Mouse (Mus musculus): ENCODE measurements around the gene Olfr789. TPM values are rescaled to one million over a fixed set of nuclear protein-coding genes. Genes with fewer than 3 reads are reported as not detected.

Gene Olfr789
- not detected for polyA plus RNA-seq (2014; fragmentation: Illumina TruSeq; extraction: RNeasy Lipid Tissue Mini Kit (QIAGEN cat#74804); ENCODE audit: low read depth, low replicate concordance)

GRCm38 (mm10) chr10:129484452-129484851 lies at the start of gene Olfr789:
TSS of gene Olfr789 (plus strand) at chr10:129484752.

GRCm38 (mm10) chr10:129461562-129461961 lies 23.0 kb upstream of the Olfr789 start, which contains the start of gene Olfr787:
TSS of gene Olfr787 (plus strand) at chr10:129461862.

GRCm38 (mm10) chr10:129470698-129471097 lies 13.9 kb upstream of the Olfr789 start, which contains the start of gene Olfr788:
TSS of gene Olfr788 (plus strand) at chr10:129470998.

GRCm38 (mm10) chr10:129498192-129498591 lies 13.6 kb downstream of the Olfr789 start, which contains the start of gene Olfr790:
TSS of gene Olfr790 (plus strand) at chr10:129498492.

GRCm38 (mm10) chr10:129521492-129521891 lies 36.9 kb downstream of the Olfr789 start, which contains the start of gene Olfr791:
TSS of gene Olfr791 (plus strand) at chr10:129521792.

GRCm38 (mm10) chr10:129538862-129539261 lies 54.3 kb downstream of the Olfr789 start, which contains the start of gene Olfr792:
TSS of gene Olfr792 (plus strand) at chr10:129539162.

Other genes starting within 250 kb of the Olfr789 start
- gene Olfr774, start 248.5 kb upstream of the Olfr789 start, polyA plus RNA-seq (2014; fragmentation: Illumina TruSeq; extraction: RNeasy Lipid Tissue Mini Kit (QIAGEN cat#74804); ENCODE audit: low read depth, low replicate concordance), result not detected
- gene Olfr775, start 236.3 kb upstream of the Olfr789 start, polyA plus RNA-seq (2014; fragmentation: Illumina TruSeq; extraction: RNeasy Lipid Tissue Mini Kit (QIAGEN cat#74804); ENCODE audit: low read depth, low replicate concordance), result not detected
- not detected for gene Olfr776, start 225.6 kb upstream of the Olfr789 start, polyA plus RNA-seq (2014; fragmentation: Illumina TruSeq; extraction: RNeasy Lipid Tissue Mini Kit (QIAGEN cat#74804); ENCODE audit: low read depth, low replicate concordance)
- gene Olfr777, start 213.3 kb upstream of the Olfr789 start, polyA plus RNA-seq (2014; fragmentation: Illumina TruSeq; extraction: RNeasy Lipid Tissue Mini Kit (QIAGEN cat#74804); ENCODE audit: low read depth, low replicate concordance), result not detected
- not detected for gene Olfr780, start 166.6 kb upstream of the Olfr789 start, polyA plus RNA-seq (2014; fragmentation: Illumina TruSeq; extraction: RNeasy Lipid Tissue Mini Kit (QIAGEN cat#74804); ENCODE audit: low read depth, low replicate concordance)
- gene Olfr781, start 155.9 kb upstream of the Olfr789 start, polyA plus RNA-seq (2014; fragmentation: Illumina TruSeq; extraction: RNeasy Lipid Tissue Mini Kit (QIAGEN cat#74804); ENCODE audit: low read depth, low replicate concordance), result not detected
- not detected for gene Olfr782, start 135.9 kb upstream of the Olfr789 start, polyA plus RNA-seq (2014; fragmentation: Illumina TruSeq; extraction: RNeasy Lipid Tissue Mini Kit (QIAGEN cat#74804); ENCODE audit: low read depth, low replicate concordance)
- gene Olfr784, start 100.7 kb upstream of the Olfr789 start, polyA plus RNA-seq (2014; fragmentation: Illumina TruSeq; extraction: RNeasy Lipid Tissue Mini Kit (QIAGEN cat#74804); ENCODE audit: low read depth, low replicate concordance), result not detected
- not detected for gene Olfr785, start 79.3 kb upstream of the Olfr789 start, polyA plus RNA-seq (2014; fragmentation: Illumina TruSeq; extraction: RNeasy Lipid Tissue Mini Kit (QIAGEN cat#74804); ENCODE audit: low read depth, low replicate concordance)
- not detected for gene Olfr786, start 57.4 kb upstream of the Olfr789 start, polyA plus RNA-seq (2014; fragmentation: Illumina TruSeq; extraction: RNeasy Lipid Tissue Mini Kit (QIAGEN cat#74804); ENCODE audit: low read depth, low replicate concordance)
- not detected for gene Olfr787, start 22.9 kb upstream of the Olfr789 start, polyA plus RNA-seq (2014; fragmentation: Illumina TruSeq; extraction: RNeasy Lipid Tissue Mini Kit (QIAGEN cat#74804); ENCODE audit: low read depth, low replicate concordance)
- gene Olfr788, start 13.8 kb upstream of the Olfr789 start, polyA plus RNA-seq (2014; fragmentation: Illumina TruSeq; extraction: RNeasy Lipid Tissue Mini Kit (QIAGEN cat#74804); ENCODE audit: low read depth, low replicate concordance), result not detected
- not detected for gene Olfr790, start 13.7 kb downstream of the Olfr789 start, polyA plus RNA-seq (2014; fragmentation: Illumina TruSeq; extraction: RNeasy Lipid Tissue Mini Kit (QIAGEN cat#74804); ENCODE audit: low read depth, low replicate concordance)
- not detected for gene Olfr791, start 37.0 kb downstream of the Olfr789 start, polyA plus RNA-seq (2014; fragmentation: Illumina TruSeq; extraction: RNeasy Lipid Tissue Mini Kit (QIAGEN cat#74804); ENCODE audit: low read depth, low replicate concordance)
- gene Olfr792, start 54.4 kb downstream of the Olfr789 start, polyA plus RNA-seq (2014; fragmentation: Illumina TruSeq; extraction: RNeasy Lipid Tissue Mini Kit (QIAGEN cat#74804); ENCODE audit: low read depth, low replicate concordance), result not detected
- gene Olfr794, start 82.9 kb downstream of the Olfr789 start, polyA plus RNA-seq (2014; fragmentation: Illumina TruSeq; extraction: RNeasy Lipid Tissue Mini Kit (QIAGEN cat#74804); ENCODE audit: low read depth, low replicate concordance), result not detected
- not detected for gene Olfr796, start 127.8 kb downstream of the Olfr789 start, polyA plus RNA-seq (2014; fragmentation: Illumina TruSeq; extraction: RNeasy Lipid Tissue Mini Kit (QIAGEN cat#74804); ENCODE audit: low read depth, low replicate concordance)
- not detected for gene Olfr798, start 143.2 kb downstream of the Olfr789 start, polyA plus RNA-seq (2014; fragmentation: Illumina TruSeq; extraction: RNeasy Lipid Tissue Mini Kit (QIAGEN cat#74804); ENCODE audit: low read depth, low replicate concordance)
- not detected for gene Olfr799, start 152.7 kb downstream of the Olfr789 start, polyA plus RNA-seq (2014; fragmentation: Illumina TruSeq; extraction: RNeasy Lipid Tissue Mini Kit (QIAGEN cat#74804); ENCODE audit: low read depth, low replicate concordance)
- gene Olfr800, start 172.9 kb downstream of the Olfr789 start, polyA plus RNA-seq (2014; fragmentation: Illumina TruSeq; extraction: RNeasy Lipid Tissue Mini Kit (QIAGEN cat#74804); ENCODE audit: low read depth, low replicate concordance), result not detected
- gene Olfr801, start 189.1 kb downstream of the Olfr789 start, polyA plus RNA-seq (2014; fragmentation: Illumina TruSeq; extraction: RNeasy Lipid Tissue Mini Kit (QIAGEN cat#74804); ENCODE audit: low read depth, low replicate concordance), result not detected
- not detected for gene Olfr802, start 203.4 kb downstream of the Olfr789 start, polyA plus RNA-seq (2014; fragmentation: Illumina TruSeq; extraction: RNeasy Lipid Tissue Mini Kit (QIAGEN cat#74804); ENCODE audit: low read depth, low replicate concordance)
- not detected for gene Olfr803, start 209.5 kb downstream of the Olfr789 start, polyA plus RNA-seq (2014; fragmentation: Illumina TruSeq; extraction: RNeasy Lipid Tissue Mini Kit (QIAGEN cat#74804); ENCODE audit: low read depth, low replicate concordance)
- not detected for gene Olfr804, start 218.5 kb downstream of the Olfr789 start, polyA plus RNA-seq (2014; fragmentation: Illumina TruSeq; extraction: RNeasy Lipid Tissue Mini Kit (QIAGEN cat#74804); ENCODE audit: low read depth, low replicate concordance)
- not detected for gene Olfr805, start 244.6 kb downstream of the Olfr789 start, polyA plus RNA-seq (2014; fragmentation: Illumina TruSeq; extraction: RNeasy Lipid Tissue Mini Kit (QIAGEN cat#74804); ENCODE audit: low read depth, low replicate concordance)

Data from adipose tissue, adult 10 weeks (tissue).